Mouse (Mus musculus) hindbrain, embryonic 16.5 days (tissue): Measurements from ENCODE around the gene Abcb6. TPM values are rescaled to one million over a fixed set of nuclear protein-coding genes. Genes with fewer than 3 reads are reported as not detected.

Source experiments
- ATAC-seq: fragments of 200-750 bp; cut with Nextera tagmentation; 2 replicates; pipeline ENCODE4 v1.8.0; 2017; ENCODE audit warnings: moderate TSS enrichment, moderate library complexity
- H3K27ac ChIP-seq: fragments of 300-500 bp; sonication (generic); 2 replicates; pipeline ENCODE4 v1.5.1; 2014; ENCODE audit warnings: low read depth, mild to moderate bottlenecking, control low read depth, low read length, moderate library complexity
- H3K27me3 ChIP-seq: fragments of 300-500 bp; sonication (generic); replicated peaks from 2 replicates; pipeline ENCODE4 v1.6.1; 2014; ENCODE audit warnings: low read length; ENCODE audit not compliant: control insufficient read depth, insufficient read depth
- H3K36me3 ChIP-seq: fragments of 300-500 bp; sonication (generic); 2 replicates; pipeline ENCODE4 v1.6.1; 2014; ENCODE audit warnings: mild to moderate bottlenecking, low read length, moderate library complexity, mixed read lengths; ENCODE audit not compliant: control insufficient read depth, insufficient read depth
- H3K4me1 ChIP-seq: fragments of 300-500 bp; sonication (generic); 2 replicates; pipeline ENCODE4 v1.6.1; 2014; ENCODE audit warnings: low read depth, low read length; ENCODE audit not compliant: control insufficient read depth, insufficient read depth
- H3K4me2 ChIP-seq: fragments of 300-500 bp; sonication (generic); 2 replicates; pipeline ENCODE4 v1.6.1; 2014; ENCODE audit warnings: mild to moderate bottlenecking, low read length, control low read depth, moderate library complexity
- H3K4me3 ChIP-seq: fragments of 300-500 bp; sonication (generic); 2 replicates; pipeline ENCODE4 v1.5.1; 2014; ENCODE audit warnings: mild to moderate bottlenecking, low read length, control low read depth, moderate library complexity
- H3K9ac ChIP-seq: fragments of 300-500 bp; sonication (generic); 2 replicates; pipeline ENCODE4 v1.6.1; 2014; ENCODE audit warnings: low read depth, mild to moderate bottlenecking, control low read depth, low read length, moderate library complexity
- H3K9me3 ChIP-seq: fragments of 300-500 bp; sonication (generic); 2 replicates; pipeline ENCODE4 v1.6.1; 2014; ENCODE audit warnings: mild to moderate bottlenecking, low read length, moderate library complexity; ENCODE audit not compliant: control insufficient read depth
- WGBS: fragments of 180-500 bp; shearing (Covaris S2); extraction: QIAGEN DNeasy Blood & Tissue Kit; methylation state at CpG from one replicate; pipeline ENCODE4 v1.1.7; 2014; 5-methylcytosine and 5-hydroxymethylcytosine counted together
- polyA plus RNA-seq: library from polyadenylated mRNA; unstranded; fragments of >200 nt; fragmentation: Nextera tagmentation; extraction: Ambion mirVana; gene quantifications from 2 replicates; pipeline ENCODE4 v1.2.1, GENCODE M21; 2015

Gene Abcb6
- polyA plus RNA-seq, 1 experiment from 2014 or later: 53.9 TPM

DNA sequence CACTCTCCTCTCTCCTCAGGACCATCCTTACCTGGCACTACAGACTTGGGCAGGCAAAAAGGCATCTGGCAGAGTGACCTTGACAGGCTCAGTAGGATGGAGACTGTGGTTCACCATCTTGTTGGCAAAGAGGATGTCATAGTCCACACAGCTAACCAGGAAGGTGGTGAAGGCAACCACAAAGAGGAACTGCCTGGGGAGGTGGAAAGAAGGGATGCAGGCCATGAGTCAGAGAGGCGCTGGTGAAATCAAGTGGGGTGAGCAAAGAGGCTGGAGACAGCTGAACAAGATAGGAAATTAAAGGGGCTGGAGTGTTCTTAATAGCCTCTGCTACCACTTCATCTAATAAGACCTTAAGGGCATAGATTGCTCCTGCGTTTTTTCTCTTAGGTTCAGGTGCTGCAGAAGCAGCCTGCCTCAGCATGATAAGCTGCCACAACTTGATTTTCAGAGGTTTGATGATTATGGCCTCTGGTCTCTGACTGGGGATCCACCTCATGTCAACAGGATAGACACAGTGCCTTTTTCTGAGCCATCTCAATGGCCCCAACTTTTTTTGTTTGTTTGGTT lies 7.8 kb upstream of the Abcb6 start:
- no peak for ATAC-seq
- Histone ChIP-seq H3K36me3 (peaks cover 33% of the 10 kb centered on the region), H3K4me2 (no peak overlapping the region), H3K4me3 (no peak overlapping the region), H3K4me1 (peaks cover 15% of the 10 kb centered on the region), H3K27ac (no peak overlapping the region), H3K9me3 (no peaks in the 10 kb centered on the region), H3K27me3 (no peaks in the 10 kb centered on the region), H3K9ac (no peak overlapping the region)
- WGBS: 89% methylated on average over 2 of the region's 2 CpGs

DNA sequence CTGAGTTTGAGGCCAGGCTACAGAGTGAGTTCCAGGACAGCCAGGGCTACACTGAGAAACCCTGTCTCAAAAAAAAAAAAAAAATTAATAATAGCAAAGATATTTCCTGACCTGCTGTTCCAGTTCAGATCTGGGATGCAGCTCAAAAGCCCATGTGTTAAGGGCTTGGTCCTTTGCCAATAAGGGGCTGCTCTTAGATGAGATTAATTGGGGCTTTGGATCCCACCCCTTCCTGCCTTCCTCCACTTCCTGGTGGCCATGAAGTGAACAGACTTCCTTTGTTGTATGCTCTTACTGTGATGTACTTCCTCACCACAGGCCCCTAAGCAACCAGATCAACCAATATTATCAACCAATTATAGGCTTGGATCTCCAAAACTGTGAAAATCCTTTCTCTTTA lies 6.9 kb upstream of the Abcb6 start:
- Histone ChIP-seq H3K9me3 (no peaks in the 10 kb centered on the region), H3K9ac (no peak overlapping the region), H3K27ac (no peak overlapping the region), H3K4me3 (no peak overlapping the region), H3K4me1 (peaks cover 12% of the 10 kb centered on the region), H3K27me3 (no peaks in the 10 kb centered on the region), H3K4me2 (no peak overlapping the region), H3K36me3 (peaks cover 40% of the 10 kb centered on the region)
- no peak for ATAC-seq

DNA sequence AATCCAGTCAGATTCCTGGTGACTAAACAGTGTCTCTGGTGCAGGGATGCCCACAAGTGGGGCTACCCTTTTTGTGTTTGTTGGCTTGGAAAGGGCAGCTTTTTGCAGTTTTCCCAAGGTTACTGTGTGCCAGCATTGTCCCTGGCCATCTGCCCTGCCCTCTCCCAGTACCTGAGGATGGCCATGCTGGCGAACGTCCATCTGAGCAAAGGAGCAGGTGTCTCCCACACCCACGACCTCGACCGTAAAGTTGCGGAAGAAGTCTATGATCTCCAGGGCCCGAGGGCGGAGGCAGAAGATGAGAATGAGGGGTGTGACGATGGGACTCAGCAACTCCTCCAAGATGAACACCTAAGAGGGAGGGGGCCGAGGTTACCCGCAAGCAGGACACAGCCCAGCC lies 5.3 kb upstream of the Abcb6 start:
- Histone ChIP-seq H3K9ac (no peak overlapping the region), H3K4me1 (peaks cover 8% of the 10 kb centered on the region), H3K4me2 (no peak overlapping the region), H3K36me3 (peaks cover 48% of the 10 kb centered on the region), H3K4me3 (no peak overlapping the region), H3K9me3 (no peaks in the 10 kb centered on the region), H3K27ac (no peak overlapping the region), H3K27me3 (no peaks in the 10 kb centered on the region)
- ATAC-seq: no peak
- 89% methylated on average over 11 of the region's 11 CpGs for WGBS

DNA sequence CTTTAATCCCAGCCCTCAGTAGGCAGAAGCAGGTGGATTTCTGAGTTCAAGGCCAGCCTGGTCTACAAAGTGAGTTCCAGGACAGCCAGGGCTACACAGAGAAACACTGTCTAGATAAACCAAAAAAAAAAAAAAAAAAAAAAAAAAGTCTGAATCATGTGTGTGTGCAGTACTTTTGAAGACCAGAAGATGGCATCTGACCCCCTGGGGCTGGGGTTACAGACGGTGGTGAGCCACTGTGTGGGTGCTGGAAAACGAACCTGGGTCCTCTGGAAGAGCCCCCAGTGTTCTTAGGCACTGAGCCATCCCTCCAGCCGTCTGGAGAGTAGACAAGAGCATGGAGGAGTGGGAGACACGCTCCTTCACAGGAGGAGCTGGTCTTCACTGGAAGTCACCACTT lies 2.0 kb upstream of the Abcb6 start:
- Histone ChIP-seq H3K4me3 (no peak overlapping the region), H3K4me1 (peaks cover 22% of the 10 kb centered on the region), H3K9ac (no peak overlapping the region), H3K9me3 (no peaks in the 10 kb centered on the region), H3K36me3 (peaks cover 44% of the 10 kb centered on the region), H3K4me2 (no peak overlapping the region), H3K27ac (no peak overlapping the region), H3K27me3 (no peaks in the 10 kb centered on the region)
- no peak for ATAC-seq
- 76% methylated on average over 4 of the region's 4 CpGs for WGBS

DNA sequence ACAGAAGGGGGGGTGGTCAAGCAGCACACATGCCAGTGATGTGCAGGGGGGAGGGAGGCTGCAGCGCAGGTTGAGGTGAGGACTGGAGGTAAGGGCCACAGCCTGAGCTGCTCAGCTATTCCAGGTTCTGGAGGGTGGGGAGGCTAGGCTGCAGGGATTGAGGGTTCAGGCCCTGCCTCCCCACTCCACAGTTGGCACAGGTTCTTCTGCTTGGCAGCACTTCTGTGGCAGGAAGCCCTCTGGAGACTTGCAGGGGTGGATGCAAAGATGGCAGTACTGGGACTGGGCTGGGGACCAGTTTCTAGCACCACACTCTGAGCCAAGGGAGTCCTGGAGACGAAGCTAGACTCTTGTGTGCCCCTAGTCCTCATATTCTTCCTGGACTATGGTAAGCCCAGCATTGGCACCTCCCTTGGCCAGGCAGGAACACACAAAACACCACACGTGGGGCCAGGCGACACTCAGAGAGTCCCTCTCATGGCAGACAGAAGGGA lies 1.2 kb upstream of the Abcb6 start:
- no peak overlapping the region for H3K4me3 ChIP-seq
- peaks cover 39% of the 10 kb centered on the region for H3K36me3 ChIP-seq
- no peak for ATAC-seq
- H3K4me2 ChIP-seq: no peak overlapping the region
- H3K4me1 ChIP-seq: peaks cover 22% of the 10 kb centered on the region
- no peaks in the 10 kb centered on the region for H3K27me3 ChIP-seq
- no peak overlapping the region for H3K27ac ChIP-seq
- no peaks in the 10 kb centered on the region for H3K9me3 ChIP-seq
- H3K9ac ChIP-seq: no peak overlapping the region
- 86% methylated on average over 4 of the region's 4 CpGs for WGBS

DNA sequence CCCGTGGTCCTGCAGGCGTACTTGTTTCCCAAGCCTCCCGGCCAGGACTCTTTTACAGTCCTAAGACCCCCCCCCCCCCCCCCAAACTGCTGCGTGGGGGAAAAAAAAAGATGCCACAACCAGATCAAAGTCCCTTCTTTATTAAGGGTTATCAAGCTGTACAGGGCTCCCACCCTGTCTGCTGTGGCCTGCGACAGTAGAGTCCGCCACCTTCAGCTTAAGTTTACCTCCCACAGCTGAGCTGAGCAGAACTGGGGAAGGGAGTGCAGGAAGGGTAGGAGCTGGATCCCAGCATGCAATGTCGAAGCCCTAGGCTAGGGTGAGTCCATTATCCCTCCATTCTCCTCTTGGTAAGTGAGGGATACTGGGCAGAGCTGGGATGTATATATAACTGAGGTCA lies 549 bp upstream of the Abcb6 start:
- no peak for ATAC-seq
- H3K27ac ChIP-seq: peak overlapping the region; percentile 41; the same call in 1 of the 2 replicates
- 30% methylated on average over 7 of the region's 7 CpGs for WGBS

DNA sequence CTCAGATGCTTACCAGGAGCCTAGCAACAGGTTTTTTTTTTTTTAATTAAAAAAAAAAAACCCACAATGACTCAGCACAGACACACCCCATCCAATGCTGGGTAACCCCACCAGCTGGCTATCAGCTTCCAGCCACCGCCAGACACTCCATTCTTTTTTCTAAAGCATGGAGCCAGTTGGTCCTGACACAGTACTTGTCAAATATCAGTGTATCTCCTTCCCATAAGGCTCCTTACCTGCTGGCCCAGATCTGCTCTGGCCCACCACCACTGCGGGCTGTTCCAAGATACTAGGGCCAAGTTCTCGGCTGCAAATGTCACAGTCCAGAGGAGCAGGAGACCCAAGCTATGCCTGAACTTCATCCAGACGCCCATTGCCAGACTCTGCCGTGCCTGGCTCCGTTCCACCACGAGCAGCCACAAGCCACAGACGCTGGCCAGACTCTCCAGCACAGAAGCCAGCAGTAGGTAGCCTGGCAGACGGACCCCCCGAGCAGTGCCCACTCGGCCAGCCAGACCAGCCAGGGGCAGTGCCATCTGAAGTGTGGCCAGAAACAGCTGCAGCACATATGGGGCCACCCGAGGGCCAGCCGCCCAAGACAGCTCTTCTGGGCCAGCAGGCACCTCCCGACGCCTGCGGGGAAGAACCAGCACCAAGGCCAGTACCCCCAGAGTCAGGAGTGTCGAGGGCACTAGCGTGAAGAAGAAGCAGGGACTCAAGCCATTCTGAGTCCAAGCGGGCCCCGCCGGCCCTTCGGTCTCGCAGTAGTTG lies 673 bp downstream of the Abcb6 start:
- no peaks in the 10 kb centered on the region for H3K27me3 ChIP-seq
- WGBS: 3% methylated on average over 23 of the region's 23 CpGs
- peak overlapping the region; percentile 70 for H3K9ac ChIP-seq
- H3K4me3 ChIP-seq: peak overlapping the region; percentile 61
- H3K27ac ChIP-seq: peak overlapping the region; percentile 60
- peaks cover 22% of the 10 kb centered on the region for H3K4me1 ChIP-seq
- no peaks in the 10 kb centered on the region for H3K9me3 ChIP-seq
- ATAC-seq: peak; percentile 71
- H3K36me3 ChIP-seq: peaks cover 31% of the 10 kb centered on the region
- H3K4me2 ChIP-seq: peak overlapping the region; percentile 91

More for the DNA sequence above, 549 bp upstream of the Abcb6 start:
- Histone ChIP-seq H3K36me3 (peaks cover 35% of the 10 kb centered on the region), H3K27me3 (no peaks in the 10 kb centered on the region), H3K9ac (no peak overlapping the region), H3K4me3 (peak overlapping the region; percentile 61; the same call in 1 of the 2 replicates), H3K4me1 (peaks cover 22% of the 10 kb centered on the region), H3K4me2 (peak overlapping the region; percentile 91), H3K9me3 (no peaks in the 10 kb centered on the region)

DNA sequence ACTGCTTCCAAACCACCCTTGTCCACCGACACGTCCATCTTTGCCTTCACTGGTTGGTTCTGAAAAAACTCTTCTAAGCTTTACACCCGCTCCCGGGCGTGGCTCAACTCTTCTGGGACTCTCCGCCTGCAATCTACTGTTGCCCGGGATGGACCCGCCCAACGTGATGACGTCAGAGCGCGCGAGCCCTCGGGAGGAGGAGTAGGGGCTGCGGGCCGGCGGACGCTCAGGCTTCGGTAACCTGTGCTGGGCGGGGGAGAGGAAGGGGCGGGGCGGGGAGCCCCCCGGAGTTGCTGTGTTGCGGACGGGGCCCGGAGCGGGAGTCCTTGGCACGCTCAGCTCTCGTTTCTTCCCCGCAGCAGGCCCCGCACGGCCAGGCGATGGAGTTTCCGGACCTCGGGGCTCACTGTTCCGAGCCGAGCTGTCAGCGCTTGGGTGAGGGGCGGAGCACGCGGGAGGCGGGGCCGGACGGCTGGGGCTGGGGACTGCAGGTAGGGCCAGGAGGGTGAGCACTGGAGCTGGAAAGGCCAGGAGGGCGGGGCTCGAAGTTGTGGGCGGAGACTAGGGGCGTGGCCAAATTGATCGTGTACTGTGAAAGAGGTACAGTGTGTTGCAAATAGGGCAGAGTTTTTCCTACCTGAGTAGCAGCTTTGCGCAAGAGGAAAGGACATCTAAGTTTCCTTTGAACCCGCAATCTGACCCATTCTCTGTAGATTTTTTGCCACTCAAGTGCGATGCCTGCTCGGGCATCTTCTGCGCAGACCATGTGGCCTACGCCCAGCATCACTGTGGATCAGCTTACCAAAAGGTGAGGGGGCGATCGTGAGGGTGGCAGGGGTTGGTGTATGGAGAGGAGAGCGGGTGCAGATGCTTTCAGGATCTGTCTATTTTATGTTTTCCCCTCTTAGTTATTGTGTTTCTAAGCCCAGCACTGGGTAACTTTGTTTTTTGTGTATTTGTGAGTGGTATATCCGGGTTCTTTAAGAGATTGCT lies 11.4 kb downstream of the Abcb6 start, which contains the start of gene Zfand2b:
Gene Zfand2b, plus strand, starts transcription at position 175 of the 993 bp plus-strand sequence.
- peak within 1 kb of the TSS; percentile 92 for H3K27ac ChIP-seq
- peak; percentile 97 for ATAC-seq
- peaks cover 15% of the 10 kb centered on the region for H3K4me1 ChIP-seq
- peak within 1 kb of the TSS; percentile 84 for H3K4me2 ChIP-seq
- no peaks in the 10 kb centered on the region for H3K9me3 ChIP-seq
- peaks cover 23% of the 10 kb centered on the region for H3K36me3 ChIP-seq
- peak within 1 kb of the TSS; percentile 77 for H3K4me3 ChIP-seq
- H3K27me3 ChIP-seq: no peaks in the 10 kb centered on the region
- WGBS: 1% methylated on average over 59 of the region's 59 CpGs
- H3K9ac ChIP-seq: peak within 1 kb of the TSS; percentile 84
